Mouse (Mus musculus) liver, embryonic 11.5 days (tissue): ENCODE data around the gene Smg1. TPM values are rescaled to one million over a fixed set of nuclear protein-coding genes. Genes with fewer than 3 reads are reported as not detected.

Experiments
- ATAC-seq: fragments of 200-750 bp; cut with Nextera tagmentation; replicated peaks from 2 replicates; pipeline ENCODE4 v1.8.0; 2017; ENCODE audit warnings: moderate number of reproducible peaks, mild to moderate bottlenecking, moderate TSS enrichment, moderate library complexity; ENCODE audit not compliant: low FRiP score
- DNase-seq: peaks from one replicate; pipeline ENCODE4 v3.0.0-alpha.2; 2017; ENCODE audit warnings: low spot score
- H3K27ac ChIP-seq: fragments of 300-500 bp; sonication (generic); 2 replicates; pipeline ENCODE4 v1.5.1; 2014; ENCODE audit warnings: mild to moderate bottlenecking, low read depth, low read length, control low read depth
- H3K27me3 ChIP-seq: fragments of 300-500 bp; sonication (generic); replicated peaks from 2 replicates; pipeline ENCODE4 v1.6.1; 2014; ENCODE audit warnings: low read length, mixed read lengths; ENCODE audit not compliant: control insufficient read depth, insufficient read depth
- H3K36me3 ChIP-seq: fragments of 300-500 bp; sonication (generic); 2 replicates; pipeline ENCODE4 v1.6.1; 2014; ENCODE audit warnings: mild to moderate bottlenecking, low read length, moderate library complexity, mixed read lengths; ENCODE audit not compliant: control insufficient read depth, insufficient read depth
- H3K4me1 ChIP-seq: fragments of 300-500 bp; sonication (generic); replicated peaks from 2 replicates; pipeline ENCODE4 v1.6.1; 2014; ENCODE audit warnings: low read length, mixed read lengths; ENCODE audit not compliant: control insufficient read depth, insufficient read depth
- H3K4me2 ChIP-seq: fragments of 300-500 bp; sonication (generic); 2 replicates; pipeline ENCODE4 v1.6.1; 2014; ENCODE audit warnings: mild to moderate bottlenecking, control low read depth, moderate library complexity
- H3K4me3 ChIP-seq: fragments of 300-500 bp; sonication (generic); 2 replicates; pipeline ENCODE4 v1.5.1; 2014; ENCODE audit warnings: low read depth, low read length, control low read depth
- H3K9ac ChIP-seq: fragments of 300-500 bp; sonication (generic); 2 replicates; pipeline ENCODE4 v1.6.1; 2014; ENCODE audit warnings: low read depth, low read length, control low read depth
- H3K9me3 ChIP-seq: fragments of 300-500 bp; sonication (generic); 2 replicates; pipeline ENCODE4 v1.6.1; 2016; ENCODE audit warnings: low read length, inconsistent platforms, mixed read lengths; ENCODE audit not compliant: control insufficient read depth
- WGBS: fragments of 180-500 bp; shearing (Covaris S2); extraction: QIAGEN DNeasy Blood & Tissue Kit; methylation state at CpG from one replicate; pipeline ENCODE4 v1.1.7; 2014; 5-methylcytosine and 5-hydroxymethylcytosine counted together
- polyA plus RNA-seq: library from polyadenylated mRNA; unstranded; fragments of >200 nt; fragmentation: Nextera tagmentation; extraction: Ambion mirVana; gene quantifications from 2 replicates; pipeline ENCODE4 v1.2.1, GENCODE M21; 2014

Gene Smg1
- polyA plus RNA-seq, 1 experiment from 2014 or later = 14.2 TPM

DNA sequence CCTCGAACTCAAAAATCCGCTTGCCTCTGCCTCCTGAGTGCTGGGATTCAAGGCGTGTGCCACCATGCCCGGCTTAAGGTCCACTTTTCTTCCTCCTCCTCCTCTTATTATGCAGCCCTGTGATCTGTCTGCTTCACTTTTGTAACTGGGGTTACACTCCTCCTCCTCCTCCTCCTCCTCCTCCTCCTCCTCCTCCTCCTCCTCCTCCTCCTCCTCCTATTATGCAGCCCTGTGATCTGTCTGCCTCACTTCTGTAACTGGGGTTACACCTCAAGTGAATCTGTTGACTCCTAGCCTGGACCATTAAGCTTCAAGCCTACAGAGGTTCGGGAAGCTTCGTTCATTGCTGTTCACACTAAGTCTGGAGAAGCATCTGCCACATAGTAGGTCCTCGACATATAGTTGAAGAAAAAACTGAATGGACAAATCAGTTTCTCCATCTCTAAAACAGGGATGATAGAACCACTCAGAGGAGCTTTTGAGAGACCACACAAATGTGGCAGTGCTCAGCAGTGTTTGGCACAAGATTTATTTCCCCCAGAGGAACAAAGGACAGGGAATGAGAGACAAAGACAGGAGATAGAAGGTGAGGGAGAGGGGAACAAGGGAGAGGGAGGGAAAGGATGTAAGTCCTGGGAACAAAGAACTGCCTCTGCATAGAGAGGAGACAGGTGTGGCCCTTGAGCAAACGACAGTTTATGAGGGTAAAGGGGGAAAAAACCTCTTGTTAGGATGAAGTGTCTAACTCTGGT is 126.5 kb downstream of the Smg1 start:
- Histone ChIP-seq H3K9ac (peak overlapping the region; percentile 81), H3K4me1 (peaks cover 20% of the 10 kb centered on the region), H3K4me2 (peak overlapping the region; percentile 95), H3K27me3 (no peaks in the 10 kb centered on the region), H3K9me3 (no peaks in the 10 kb centered on the region), H3K27ac (peak overlapping the region; percentile 62; the same call in 1 of the 2 replicates), H3K36me3 (peaks cover 55% of the 10 kb centered on the region), H3K4me3 (peak overlapping the region; percentile 100)
- DNase-seq = no peak
- WGBS = 14% methylated on average over 8 of the region's 8 CpGs
- ATAC-seq = no peak

DNA sequence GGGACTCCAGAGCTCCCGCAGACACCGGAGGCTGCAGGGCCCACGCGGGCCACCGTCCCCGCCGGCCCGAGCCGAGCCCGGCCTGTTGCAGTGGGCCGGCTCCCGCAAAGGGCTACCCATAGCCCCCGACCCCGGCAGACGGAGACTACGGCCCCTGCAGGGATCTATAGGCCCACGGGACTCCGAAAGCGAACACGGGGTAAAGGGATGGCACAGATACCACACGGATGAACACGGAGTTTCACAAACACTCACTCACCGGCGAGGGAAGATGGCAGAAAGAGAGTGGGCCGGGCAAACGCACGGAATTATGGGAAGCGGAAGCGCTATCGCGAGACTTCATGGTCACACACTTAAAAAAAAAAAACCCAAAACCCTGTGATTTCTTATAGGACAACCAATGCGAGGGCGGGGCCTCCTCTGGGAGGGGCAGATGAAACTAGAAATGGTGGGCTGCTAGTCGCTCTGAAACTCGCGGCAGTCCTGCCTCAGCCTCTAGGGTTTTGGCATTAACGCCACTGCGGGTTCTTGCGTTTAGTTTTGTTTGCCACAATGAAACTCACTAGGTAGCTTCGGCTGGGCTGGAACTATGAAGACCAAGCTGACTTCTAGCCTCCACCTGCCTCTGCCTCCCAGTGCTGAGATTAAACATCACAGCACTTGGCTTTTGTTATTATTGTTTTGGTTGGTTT is 127.4 kb downstream of the Smg1 start, which contains the start of gene Rps15a:
Gene Rps15a (minus strand): TSS at position 312 of the 692 bp plus-strand sequence.
- Histone ChIP-seq H3K9ac (peak within 1 kb of the TSS; percentile 100), H3K9me3 (no peaks in the 10 kb centered on the region), H3K36me3 (peaks cover 63% of the 10 kb centered on the region), H3K4me1 (peaks cover 29% of the 10 kb centered on the region), H3K4me2 (peak within 1 kb of the TSS; percentile 95), H3K4me3 (peak within 1 kb of the TSS; percentile 100), H3K27ac (peak within 1 kb of the TSS; percentile 91), H3K27me3 (no peaks in the 10 kb centered on the region)
- ATAC-seq (peak; percentile 76), DNase-seq (peak; percentile 89)
- under 1% methylated on average over 40 of the region's 40 CpGs for WGBS

DNA sequence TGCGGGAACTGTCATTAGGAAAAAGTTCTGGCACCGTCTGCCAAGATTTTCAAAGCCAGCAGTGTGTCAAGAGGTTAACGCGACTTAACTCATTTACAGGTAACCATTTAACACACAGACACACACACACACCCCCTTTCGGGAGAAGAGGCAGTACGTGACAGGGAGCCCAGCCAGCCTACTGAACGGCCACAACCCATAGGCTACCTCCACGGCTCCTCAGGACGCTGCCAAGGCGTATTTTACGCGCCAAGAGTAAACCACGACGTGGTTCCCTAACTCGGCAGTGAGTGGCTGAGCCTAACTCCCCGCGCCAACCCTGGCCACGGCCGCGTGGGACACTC is 128.0 kb downstream of the Smg1 start:
- peaks cover 63% of the 10 kb centered on the region for H3K36me3 ChIP-seq
- peak; percentile 26 for ATAC-seq
- 0% methylated on average over 20 of the region's 20 CpGs for WGBS

DNA sequence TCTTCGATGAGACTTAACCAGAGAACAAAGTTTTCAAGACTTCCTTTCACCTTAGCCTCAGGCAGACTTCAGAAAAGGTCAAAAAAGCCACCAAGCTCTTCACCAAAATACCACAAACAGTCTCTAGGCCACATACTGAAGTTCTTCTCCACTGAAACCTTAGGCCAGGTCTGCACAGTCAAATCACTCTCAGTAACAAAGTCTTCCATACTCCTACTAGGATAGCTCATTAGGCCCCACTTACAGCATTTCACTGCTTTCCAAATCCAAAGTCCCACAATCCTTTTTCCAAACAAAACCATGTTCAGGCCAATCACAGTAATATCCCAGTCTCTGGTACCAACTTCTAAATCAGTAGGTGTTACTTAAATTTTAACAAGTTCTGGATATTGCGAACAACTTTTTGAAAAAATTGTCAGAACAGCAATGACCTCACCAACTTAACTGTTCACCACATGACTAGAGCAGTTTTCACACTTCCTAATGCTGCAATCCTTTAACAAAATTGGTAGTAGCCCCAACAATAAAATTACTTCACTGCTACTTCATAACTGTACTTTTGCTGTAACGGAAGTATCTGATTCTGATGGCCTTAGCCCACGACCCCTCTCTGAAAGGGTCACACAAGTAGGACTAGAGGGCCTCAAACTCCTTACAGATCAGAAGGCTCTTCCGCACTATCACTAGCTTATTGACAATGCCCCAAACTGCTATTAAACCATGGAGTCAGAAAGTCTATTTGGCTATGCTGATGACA is 129.8 kb downstream of the Smg1 start:
- Histone ChIP-seq H3K4me1 (peaks cover 37% of the 10 kb centered on the region), H3K9me3 (no peaks in the 10 kb centered on the region), H3K27me3 (no peaks in the 10 kb centered on the region), H3K9ac (peak overlapping the region; percentile 100), H3K27ac (peak overlapping the region; percentile 43), H3K4me2 (peak overlapping the region; percentile 95), H3K36me3 (peaks cover 65% of the 10 kb centered on the region), H3K4me3 (peak overlapping the region; percentile 100)
- 50% methylated on average over 5 of the region's 5 CpGs for WGBS
- DNase-seq = no peak
- no peak for ATAC-seq

More for the DNA sequence above, 128.0 kb downstream of the Smg1 start:
- H3K27ac ChIP-seq = peak overlapping the region; percentile 91
- peaks cover 34% of the 10 kb centered on the region for H3K4me1 ChIP-seq
- H3K4me3 ChIP-seq = peak overlapping the region; percentile 100
- no peaks in the 10 kb centered on the region for H3K27me3 ChIP-seq
- peak overlapping the region; percentile 100 for H3K9ac ChIP-seq
- H3K9me3 ChIP-seq = no peaks in the 10 kb centered on the region
- DNase-seq = no peak
- H3K4me2 ChIP-seq = peak overlapping the region; percentile 95

DNA sequence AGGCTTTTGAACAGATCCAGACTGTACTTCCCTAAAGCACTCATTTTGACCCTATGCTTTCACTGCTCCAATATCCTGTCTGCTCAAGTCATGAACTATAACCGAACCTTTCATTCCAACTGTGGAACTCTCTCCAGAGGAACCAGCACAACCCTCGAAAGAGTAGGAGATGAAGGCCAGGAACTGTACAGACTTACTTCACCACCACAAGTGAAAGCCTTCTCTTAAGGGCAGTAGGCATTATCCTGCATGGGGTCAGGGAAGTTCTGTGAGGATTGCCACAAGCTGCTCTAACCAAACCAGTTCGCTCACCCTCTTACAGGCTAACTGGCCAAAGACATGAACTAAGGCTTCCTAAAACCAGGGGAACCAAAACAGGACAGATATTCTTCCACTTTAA is 132.3 kb downstream of the Smg1 start:
- WGBS = 71% methylated on average over 3 of the region's 3 CpGs
- peak overlapping the region; percentile 43 for H3K9ac ChIP-seq
- peak overlapping the region; percentile 100 for H3K4me3 ChIP-seq

DNA sequence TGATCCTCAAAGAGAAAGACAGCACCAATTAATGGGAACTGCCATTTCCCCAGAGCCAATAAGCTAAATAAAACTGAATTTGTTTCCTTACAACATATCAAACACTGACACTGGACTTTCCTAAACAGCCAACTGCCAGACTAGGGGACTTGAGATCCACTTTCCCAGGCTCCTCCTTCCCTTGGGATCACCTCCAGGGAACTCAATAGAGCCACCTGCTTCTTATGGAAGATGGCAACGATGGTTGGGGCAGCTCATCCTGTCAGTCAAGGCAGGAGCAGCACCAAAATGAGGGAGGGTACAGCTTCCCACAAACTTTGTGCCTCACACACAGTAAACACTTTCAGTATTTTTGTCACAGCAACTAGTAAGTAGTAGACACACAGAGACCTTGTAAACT is 135.8 kb downstream of the Smg1 start:
- Histone ChIP-seq H3K9me3 (no peaks in the 10 kb centered on the region), H3K4me1 (peaks cover 34% of the 10 kb centered on the region), H3K4me2 (no peak overlapping the region), H3K4me3 (no peak overlapping the region), H3K27me3 (no peaks in the 10 kb centered on the region), H3K27ac (no peak overlapping the region), H3K9ac (no peak overlapping the region), H3K36me3 (peaks cover 74% of the 10 kb centered on the region)
- WGBS = 82% methylated on average over 1 of the region's 1 CpGs
- DNase-seq (no peak), ATAC-seq (no peak)

More for the DNA sequence above, 132.3 kb downstream of the Smg1 start:
- DNase-seq (no peak), ATAC-seq (no peak)
- Histone ChIP-seq H3K27me3 (no peaks in the 10 kb centered on the region), H3K4me1 (peaks cover 42% of the 10 kb centered on the region), H3K27ac (no peak overlapping the region; the same call in 1 of the 2 replicates), H3K36me3 (peaks cover 84% of the 10 kb centered on the region), H3K4me2 (peak overlapping the region; percentile 95), H3K9me3 (no peaks in the 10 kb centered on the region)

DNA sequence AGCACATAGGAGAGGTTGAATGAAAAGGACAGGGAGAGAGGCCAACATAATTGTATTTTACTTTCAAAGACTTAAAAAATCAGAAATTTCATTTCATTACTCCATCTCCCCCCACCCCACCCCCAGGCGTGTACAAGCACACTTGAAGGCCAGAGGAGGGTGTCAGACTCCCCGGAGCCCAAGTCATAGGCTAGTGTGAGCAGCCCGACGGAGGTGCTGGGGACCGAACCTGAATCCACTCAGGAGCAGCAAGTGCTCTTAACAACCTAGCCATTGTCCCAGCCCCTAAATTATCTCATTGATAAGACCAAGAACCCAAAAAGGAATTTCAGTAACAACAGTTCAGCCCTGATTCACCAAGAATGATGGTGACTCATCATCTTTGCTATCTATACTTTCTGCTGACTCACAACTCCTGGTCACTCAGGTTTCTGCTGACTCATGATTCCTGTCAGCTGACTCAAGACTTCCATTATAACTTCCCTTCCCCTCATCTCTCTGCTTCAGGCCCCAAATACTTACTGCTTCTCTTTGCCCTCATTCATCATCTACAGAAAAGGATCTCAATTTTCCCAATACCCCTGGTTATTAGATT is 138.9 kb downstream of the Smg1 start:
- Histone ChIP-seq H3K4me2 (no peak overlapping the region), H3K36me3 (peaks cover 44% of the 10 kb centered on the region), H3K9ac (no peak overlapping the region), H3K27me3 (no peaks in the 10 kb centered on the region), H3K4me3 (no peak overlapping the region), H3K4me1 (peaks cover 15% of the 10 kb centered on the region), H3K9me3 (no peaks in the 10 kb centered on the region), H3K27ac (peak overlapping the region; percentile 45; the same call in 1 of the 2 replicates)
- DNase-seq (no peak), ATAC-seq (peak; percentile 13; the same call in 1 of the 2 replicates)
- 57% methylated on average over 5 of the region's 5 CpGs for WGBS
